Mouse (Mus musculus): Measurements from ENCODE around the gene Trim47. TPM values are rescaled to one million over a fixed set of nuclear protein-coding genes. Genes with fewer than 3 reads are reported as not detected.

Gene Trim47
- polyA plus RNA-seq, 1 experiment from 2014 or later: 13.5 TPM

DNA sequence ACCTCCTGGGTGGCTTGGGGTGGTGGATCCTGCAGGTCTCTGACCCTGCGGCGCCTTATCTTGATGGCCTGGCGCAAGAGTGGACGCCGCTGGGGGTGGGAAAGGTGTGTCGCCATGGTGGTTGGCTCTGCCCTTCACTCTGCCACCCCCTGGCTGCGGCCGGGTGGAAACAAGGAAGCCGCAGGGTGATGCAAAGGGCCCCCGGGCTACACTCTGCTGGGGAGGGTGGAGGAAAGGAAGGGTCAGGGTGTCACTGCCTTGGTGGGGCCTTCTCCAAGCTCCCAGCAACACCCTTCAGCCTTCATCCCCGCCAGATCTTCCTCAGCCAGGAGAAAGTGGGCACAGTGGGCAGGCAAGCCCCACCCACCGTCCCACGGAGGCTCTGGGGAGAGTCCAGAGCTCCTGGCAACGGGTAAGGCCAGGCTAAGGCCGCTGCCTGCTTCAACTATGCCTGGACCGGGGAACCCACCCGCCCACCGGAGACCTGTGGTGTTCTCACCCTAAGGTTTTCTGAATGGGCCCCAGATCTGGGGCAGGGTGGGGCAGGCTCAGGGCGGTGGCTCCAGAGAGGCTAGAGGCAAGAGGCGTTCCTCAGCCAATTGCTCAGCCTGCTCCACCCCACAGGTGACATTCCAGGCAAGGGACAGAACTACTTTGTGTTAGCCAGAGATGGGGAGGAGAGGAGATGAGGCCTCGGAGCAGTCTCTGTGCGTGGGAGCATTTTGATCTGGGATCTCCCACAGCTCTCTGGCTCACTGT is 49.4 kb downstream of the Trim47 start, which contains the start of gene Unc13d:
Gene Unc13d (minus strand): TSS at position 516 of the 759 bp plus-strand sequence.
- Histone ChIP-seq H3K9me3 (ENCODE audit: control insufficient read depth, low read length) (no peaks in the 10 kb centered on the region), H3K4me2 (ENCODE audit: low read length) (peak within 1 kb of the TSS; percentile 53), H3K4me1 (ENCODE audit: control insufficient read depth, insufficient read depth, low read depth, low read length) (peaks cover 7% of the 10 kb centered on the region), H3K4me3 (ENCODE audit: low read length) (peak within 1 kb of the TSS; percentile 28), H3K27me3 (replicated peaks; ENCODE audit: control insufficient read depth, insufficient read depth, low read length) (no peaks in the 10 kb centered on the region), H3K9ac (ENCODE audit: low read depth, low read length) (peak within 1 kb of the TSS; percentile 63), H3K36me3 (ENCODE audit: control insufficient read depth, insufficient read depth, low read length) (peaks cover 25% of the 10 kb centered on the region), H3K27ac (ENCODE audit: low read depth, low read length) (no peak within 1 kb of the TSS)
- ATAC-seq: peak; percentile 28
- 70% methylated on average over 22 of the region's 22 CpGs for WGBS

DNA sequence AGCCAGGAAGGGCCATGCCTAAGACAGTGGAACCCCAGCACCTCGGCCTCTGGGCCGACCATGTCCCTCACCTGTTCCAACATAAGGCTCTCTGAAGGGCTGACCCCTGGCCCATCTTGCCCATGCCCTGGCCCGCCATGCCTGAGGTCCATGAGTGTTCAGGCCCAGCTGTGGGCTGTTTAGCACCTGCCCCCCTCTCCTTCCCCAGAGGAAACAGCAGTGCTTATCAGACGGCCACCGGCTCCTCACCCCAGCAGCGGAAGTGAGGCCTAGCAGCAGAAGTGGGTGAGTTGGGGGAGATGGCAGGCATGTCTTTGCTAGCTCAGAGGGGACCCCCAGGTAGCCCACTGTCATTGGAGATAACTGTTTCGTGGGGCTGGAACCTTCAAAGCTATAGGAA is 50.2 kb downstream of the Trim47 start:
- WGBS: 91% methylated on average over 7 of the region's 7 CpGs
- no peak overlapping the region for H3K9ac ChIP-seq (ENCODE audit: low read depth, low read length)
- no peaks in the 10 kb centered on the region for H3K27me3 ChIP-seq (replicated peaks; ENCODE audit: control insufficient read depth, insufficient read depth, low read length)
- H3K9me3 ChIP-seq (ENCODE audit: control insufficient read depth, low read length): no peaks in the 10 kb centered on the region
- H3K4me2 ChIP-seq (ENCODE audit: low read length): no peak overlapping the region
- H3K4me3 ChIP-seq (ENCODE audit: low read length): no peak overlapping the region
- peaks cover 7% of the 10 kb centered on the region for H3K4me1 ChIP-seq (ENCODE audit: control insufficient read depth, insufficient read depth, low read depth, low read length)
- peaks cover 20% of the 10 kb centered on the region for H3K36me3 ChIP-seq (ENCODE audit: control insufficient read depth, insufficient read depth, low read length)
- H3K27ac ChIP-seq (ENCODE audit: low read depth, low read length): no peak overlapping the region
- ATAC-seq: no peak

DNA sequence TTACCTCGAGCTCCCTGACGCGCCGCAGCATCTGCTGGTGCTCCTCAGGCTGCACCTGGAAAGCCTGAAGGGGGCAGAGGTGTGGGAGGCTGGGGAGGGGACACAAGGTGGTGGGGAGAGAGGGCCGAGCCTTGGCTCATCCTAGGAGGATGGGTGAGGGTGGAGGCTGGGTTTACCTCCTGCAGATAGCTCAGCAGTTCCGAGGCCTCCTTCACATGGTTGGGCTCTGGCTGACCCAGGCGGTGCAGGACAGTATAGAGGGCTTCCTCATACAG is 50.8 kb downstream of the Trim47 start:
- 65% methylated on average over 7 of the region's 7 CpGs for WGBS
- peaks cover 7% of the 10 kb centered on the region for H3K4me1 ChIP-seq (ENCODE audit: control insufficient read depth, insufficient read depth, low read depth, low read length)
- no peak for ATAC-seq
- H3K9ac ChIP-seq (ENCODE audit: low read depth, low read length): no peak overlapping the region
- H3K27ac ChIP-seq (ENCODE audit: low read depth, low read length): no peak overlapping the region
- H3K4me2 ChIP-seq (ENCODE audit: low read length): no peak overlapping the region
- no peak overlapping the region for H3K4me3 ChIP-seq (ENCODE audit: low read length)
- H3K36me3 ChIP-seq (ENCODE audit: control insufficient read depth, insufficient read depth, low read length): peaks cover 16% of the 10 kb centered on the region
- H3K27me3 ChIP-seq (replicated peaks; ENCODE audit: control insufficient read depth, insufficient read depth, low read length): no peaks in the 10 kb centered on the region
- H3K9me3 ChIP-seq (ENCODE audit: control insufficient read depth, low read length): no peaks in the 10 kb centered on the region

DNA sequence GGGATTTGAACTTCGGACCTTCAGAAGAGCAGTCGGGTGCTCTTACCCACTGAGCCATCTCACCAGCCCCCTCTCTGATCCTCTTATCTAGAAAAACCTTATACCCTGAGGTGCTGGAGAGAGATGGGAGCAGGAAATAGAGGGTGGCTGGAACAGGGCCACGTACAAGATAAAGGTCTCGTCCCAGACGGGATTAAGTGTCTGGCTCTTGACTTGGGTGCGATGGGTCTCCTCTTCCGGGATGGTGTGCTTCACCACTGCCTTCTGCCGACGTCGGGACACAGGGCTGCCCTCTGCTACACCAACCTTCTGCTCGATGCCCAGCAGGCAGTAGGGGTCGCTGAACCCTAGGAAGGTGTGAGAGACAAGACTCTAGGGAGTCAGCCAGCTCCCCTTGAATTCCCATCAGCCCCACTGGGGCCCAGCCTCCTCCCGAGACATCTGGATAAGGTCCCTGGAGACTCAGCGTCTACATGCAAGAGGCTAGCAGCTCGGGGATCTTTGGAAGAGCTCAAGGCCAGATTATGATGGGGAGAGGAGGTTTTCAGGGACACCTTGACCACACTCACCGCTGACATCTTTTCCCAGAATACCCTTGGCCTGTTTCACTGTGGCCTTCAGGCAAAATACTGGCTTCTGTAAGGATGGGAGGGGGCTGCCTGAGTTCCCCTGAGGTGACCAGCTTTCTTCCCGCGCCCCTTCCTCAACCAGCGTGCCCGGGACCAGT is 51.3 kb downstream of the Trim47 start:
- Histone ChIP-seq H3K36me3 (ENCODE audit: control insufficient read depth, insufficient read depth, low read length) (peaks cover 14% of the 10 kb centered on the region), H3K9me3 (ENCODE audit: control insufficient read depth, low read length) (no peaks in the 10 kb centered on the region), H3K9ac (ENCODE audit: low read depth, low read length) (no peak overlapping the region), H3K27ac (ENCODE audit: low read depth, low read length) (no peak overlapping the region), H3K4me1 (ENCODE audit: control insufficient read depth, insufficient read depth, low read depth, low read length) (peaks cover 7% of the 10 kb centered on the region), H3K27me3 (replicated peaks; ENCODE audit: control insufficient read depth, insufficient read depth, low read length) (no peaks in the 10 kb centered on the region), H3K4me2 (ENCODE audit: low read length) (no peak overlapping the region), H3K4me3 (ENCODE audit: low read length) (no peak overlapping the region)
- 63% methylated on average over 20 of the region's 20 CpGs for WGBS
- ATAC-seq: no peak

DNA sequence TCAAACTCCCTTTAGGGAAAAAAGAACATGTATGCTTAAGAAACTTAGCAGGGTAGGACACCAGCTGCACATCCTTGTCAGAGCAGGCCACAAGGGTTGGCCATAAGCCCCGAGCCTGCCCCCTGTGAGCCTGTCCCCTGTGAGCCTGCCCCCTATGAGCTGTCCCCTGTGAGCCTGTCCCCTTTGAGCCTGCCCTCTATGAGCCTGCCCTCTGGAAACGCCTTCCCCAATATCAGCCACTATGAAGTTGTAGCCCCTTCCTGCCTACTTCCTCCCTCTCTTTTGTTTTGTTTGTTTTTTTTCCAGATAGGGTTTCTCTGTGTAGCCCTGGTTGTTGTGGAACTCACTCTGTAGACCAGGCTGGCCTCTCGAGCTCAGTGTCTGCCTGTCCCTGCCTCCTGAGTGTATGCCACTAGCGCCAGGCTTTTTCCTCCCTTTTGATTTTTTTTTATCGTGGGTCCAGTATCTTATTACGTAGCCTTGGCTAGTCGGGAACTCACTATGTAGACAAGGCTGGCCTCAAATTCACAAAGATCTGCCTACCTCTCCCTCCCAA is 52.5 kb downstream of the Trim47 start:
- 70% methylated on average over 7 of the region's 7 CpGs for WGBS
- H3K4me3 ChIP-seq (ENCODE audit: low read length): no peak overlapping the region
- H3K27me3 ChIP-seq (replicated peaks; ENCODE audit: control insufficient read depth, insufficient read depth, low read length): no peaks in the 10 kb centered on the region
- H3K4me1 ChIP-seq (ENCODE audit: control insufficient read depth, insufficient read depth, low read depth, low read length): peaks cover 7% of the 10 kb centered on the region
- H3K9ac ChIP-seq (ENCODE audit: low read depth, low read length): no peak overlapping the region
- H3K9me3 ChIP-seq (ENCODE audit: control insufficient read depth, low read length): no peaks in the 10 kb centered on the region
- ATAC-seq: no peak
- peaks cover 6% of the 10 kb centered on the region; the same call in 1 of the 2 replicates for H3K36me3 ChIP-seq (ENCODE audit: control insufficient read depth, insufficient read depth, low read length)
- no peak overlapping the region for H3K4me2 ChIP-seq (ENCODE audit: low read length)
- no peak overlapping the region for H3K27ac ChIP-seq (ENCODE audit: low read depth, low read length)

DNA sequence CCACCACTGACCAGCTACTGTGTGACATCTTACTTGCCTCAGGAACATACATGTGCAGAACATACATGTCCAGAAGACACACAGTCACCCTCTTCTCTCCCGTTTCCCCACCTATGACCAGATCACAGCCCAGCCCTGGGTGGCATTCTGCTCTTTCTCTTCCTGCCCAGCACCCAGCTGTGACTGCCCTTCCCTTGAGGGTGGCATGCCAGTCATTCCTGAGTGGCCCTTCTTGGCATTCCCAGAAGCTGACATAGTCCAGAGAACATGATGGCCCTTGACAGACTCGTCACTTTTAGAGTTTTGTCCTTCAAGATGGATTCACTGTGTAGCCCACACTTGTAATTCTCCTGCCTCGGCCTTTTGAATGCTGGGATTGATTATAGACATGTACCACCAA is 54.4 kb downstream of the Trim47 start:
- WGBS: 82% methylated on average over 3 of the region's 3 CpGs
- Histone ChIP-seq H3K9me3 (ENCODE audit: control insufficient read depth, low read length) (no peaks in the 10 kb centered on the region), H3K27me3 (replicated peaks; ENCODE audit: control insufficient read depth, insufficient read depth, low read length) (no peaks in the 10 kb centered on the region), H3K4me1 (ENCODE audit: control insufficient read depth, insufficient read depth, low read depth, low read length) (peaks cover under 1% of the 10 kb centered on the region; the same call in 1 of the 2 replicates), H3K4me2 (ENCODE audit: low read length) (no peak overlapping the region), H3K9ac (ENCODE audit: low read depth, low read length) (no peak overlapping the region), H3K27ac (ENCODE audit: low read depth, low read length) (no peak overlapping the region), H3K4me3 (ENCODE audit: low read length) (no peak overlapping the region), H3K36me3 (ENCODE audit: control insufficient read depth, insufficient read depth, low read length) (no peaks in the 10 kb centered on the region)
- ATAC-seq: no peak

DNA sequence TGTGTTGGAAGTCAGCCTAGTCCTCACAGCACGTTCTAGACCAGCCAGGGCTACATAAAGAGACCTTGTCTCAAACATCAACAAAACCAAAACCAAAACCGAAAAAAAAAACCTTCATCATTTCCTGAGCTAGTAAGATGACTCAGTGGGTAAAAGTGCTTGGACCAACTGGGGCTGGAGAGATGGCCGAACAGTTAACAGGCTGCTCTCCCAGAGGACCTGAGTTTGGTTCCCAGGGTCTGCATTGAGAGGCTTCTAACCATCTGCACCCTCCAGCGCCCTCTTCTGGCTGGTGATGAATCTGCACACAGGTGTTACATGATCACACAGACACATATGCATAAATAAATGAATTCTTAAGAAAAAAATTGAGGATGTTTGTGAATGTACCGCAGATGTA is 55.5 kb downstream of the Trim47 start:
- Histone ChIP-seq H3K36me3 (ENCODE audit: control insufficient read depth, insufficient read depth, low read length) (no peaks in the 10 kb centered on the region), H3K27ac (ENCODE audit: low read depth, low read length) (no peak overlapping the region), H3K27me3 (replicated peaks; ENCODE audit: control insufficient read depth, insufficient read depth, low read length) (no peaks in the 10 kb centered on the region), H3K4me2 (ENCODE audit: low read length) (no peak overlapping the region), H3K4me3 (ENCODE audit: low read length) (no peak overlapping the region), H3K9me3 (ENCODE audit: control insufficient read depth, low read length) (no peaks in the 10 kb centered on the region), H3K4me1 (ENCODE audit: control insufficient read depth, insufficient read depth, low read depth, low read length) (no peaks in the 10 kb centered on the region), H3K9ac (ENCODE audit: low read depth, low read length) (no peak overlapping the region)
- no peak for ATAC-seq
- WGBS: 69% methylated on average over 5 of the region's 5 CpGs

DNA sequence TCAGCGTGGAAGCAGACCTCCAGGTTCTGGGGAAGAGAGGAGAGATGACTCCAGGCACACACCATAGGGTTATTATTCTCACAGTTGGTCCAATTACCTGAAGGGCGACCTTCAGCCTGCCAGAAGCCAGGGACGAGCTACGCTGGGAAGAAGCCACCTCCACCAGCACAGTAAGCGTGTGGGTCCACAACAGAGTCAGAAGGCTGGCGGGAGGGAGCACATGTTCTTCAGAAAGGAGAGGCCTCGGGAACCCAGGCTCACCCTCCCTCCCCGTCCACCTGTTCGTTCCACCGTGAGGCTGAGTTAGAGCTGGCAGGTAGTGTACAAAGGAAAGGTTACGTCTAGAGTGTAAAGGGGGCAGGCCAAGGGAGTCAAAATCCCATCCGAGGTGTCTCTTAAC is 61.7 kb downstream of the Trim47 start:
- no peak for ATAC-seq
- Histone ChIP-seq H3K4me1 (ENCODE audit: control insufficient read depth, insufficient read depth, low read depth, low read length) (no peaks in the 10 kb centered on the region), H3K9ac (ENCODE audit: low read depth, low read length) (no peak overlapping the region), H3K4me2 (ENCODE audit: low read length) (no peak overlapping the region), H3K9me3 (ENCODE audit: control insufficient read depth, low read length) (no peaks in the 10 kb centered on the region), H3K36me3 (ENCODE audit: control insufficient read depth, insufficient read depth, low read length) (peaks cover 5% of the 10 kb centered on the region), H3K27ac (ENCODE audit: low read depth, low read length) (no peak overlapping the region), H3K4me3 (ENCODE audit: low read length) (no peak overlapping the region), H3K27me3 (replicated peaks; ENCODE audit: control insufficient read depth, insufficient read depth, low read length) (no peaks in the 10 kb centered on the region)
- WGBS: 85% methylated on average over 12 of the region's 12 CpGs

DNA sequence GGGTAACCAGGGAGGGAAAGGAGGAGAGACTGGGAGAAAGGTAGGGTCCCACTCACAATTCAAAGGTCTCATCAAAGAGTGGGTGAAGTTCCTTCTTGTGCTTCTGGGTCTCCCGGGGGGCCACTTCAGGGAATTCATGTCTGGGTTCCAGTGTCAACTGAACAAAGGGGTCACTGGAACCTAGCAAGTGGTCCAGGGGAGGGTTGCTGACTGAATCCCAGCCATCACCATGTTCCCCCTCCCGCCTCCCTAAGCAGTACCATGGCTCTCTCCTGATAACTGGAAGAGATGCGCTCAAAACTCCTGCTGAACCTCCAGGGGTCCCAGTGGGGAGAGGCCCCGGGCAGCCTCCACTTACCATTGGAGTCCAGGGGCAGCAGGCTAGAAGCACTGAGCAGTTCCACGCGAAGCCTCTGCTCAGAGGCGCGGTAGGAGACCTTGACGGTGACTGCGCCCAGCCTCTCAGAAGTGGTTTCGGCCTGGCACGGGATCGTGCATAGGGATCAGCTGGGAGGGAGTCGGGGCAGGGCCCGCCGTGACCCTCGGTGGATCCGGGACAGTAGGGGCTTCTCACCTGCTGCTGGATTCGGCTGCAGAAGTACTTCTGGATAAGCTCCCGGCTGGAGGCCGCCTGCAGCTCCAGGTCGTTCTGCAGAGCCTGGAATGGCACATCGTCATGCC is 62.7 kb downstream of the Trim47 start:
- H3K9ac ChIP-seq (ENCODE audit: low read depth, low read length): no peak overlapping the region
- no peaks in the 10 kb centered on the region for H3K27me3 ChIP-seq (replicated peaks; ENCODE audit: control insufficient read depth, insufficient read depth, low read length)
- peaks cover 13% of the 10 kb centered on the region for H3K36me3 ChIP-seq (ENCODE audit: control insufficient read depth, insufficient read depth, low read length)
- ATAC-seq: no peak
- no peaks in the 10 kb centered on the region for H3K9me3 ChIP-seq (ENCODE audit: control insufficient read depth, low read length)
- H3K4me3 ChIP-seq (ENCODE audit: low read length): no peak overlapping the region
- H3K4me1 ChIP-seq (ENCODE audit: control insufficient read depth, insufficient read depth, low read depth, low read length): no peaks in the 10 kb centered on the region
- H3K4me2 ChIP-seq (ENCODE audit: low read length): no peak overlapping the region
- 66% methylated on average over 23 of the region's 23 CpGs for WGBS
- no peak overlapping the region for H3K27ac ChIP-seq (ENCODE audit: low read depth, low read length)

Measured in hindbrain, embryonic 16.5 days (tissue).